Mouse (Mus musculus) heart, postnatal 0 days (tissue): ENCODE measurements around the gene Slc39a8.

Source experiments
- CTCF ChIP-seq: IDR thresholded peaks from 2 replicates; pipeline ENCODE4 v1.5.1; 2016; ENCODE audit warnings: antibody characterized with exemption, control low read depth, low read depth
- EP300 ChIP-seq: IDR thresholded peaks from 2 replicates; pipeline ENCODE4 v1.6.1; 2016; ENCODE audit warnings: antibody characterized with exemption, low read depth

GRCm38 (mm10) chr3:135844835-135845234 lies 19.8 kb downstream of the Slc39a8 start:
- no peak for TF ChIP-seq CTCF
- no peak for TF ChIP-seq EP300
